Mouse (Mus musculus) hematopoietic stem cell, adult 5-6 weeks (primary cell): ENCODE results near the gene Orai3. TPM values are rescaled to one million over a fixed set of nuclear protein-coding genes. Genes with fewer than 3 reads are reported as not detected.
"Not testable (repeated sequence)": the region's sequence is repeated elsewhere in the genome, so short reads cannot be mapped to it uniquely, and the experiment has no call there.

Experiments
- ATAC-seq, 2 experiments: fragments of 125-278 bp in 1 of 2; replicated peaks in 1 of 2; 2 replicates each; pipeline ENCODE4 v1.8.0; 2016 to 2017; ENCODE audit warnings: inconsistent platforms in 2 of 2, mild to moderate bottlenecking in 2 of 2, moderate number of reproducible peaks in 2 of 2, low read depth in 1 of 2, moderate TSS enrichment in 1 of 2; ENCODE audit not compliant: low FRiP score in 2 of 2, poor library complexity in 2 of 2, severe bottlenecking in 2 of 2, insufficient read depth in 1 of 2, low TSS enrichment in 1 of 2
- total RNA-seq: library from RNA; stranded (forward); fragments of 172-1452, 232-1000 nt; gene quantifications from 2 replicates; pipeline ENCODE4 v1.2.3, GENCODE M21; 2017

Gene Orai3
- total RNA-seq = 25.3 and 34.4 TPM in 2 replicates

DNA sequence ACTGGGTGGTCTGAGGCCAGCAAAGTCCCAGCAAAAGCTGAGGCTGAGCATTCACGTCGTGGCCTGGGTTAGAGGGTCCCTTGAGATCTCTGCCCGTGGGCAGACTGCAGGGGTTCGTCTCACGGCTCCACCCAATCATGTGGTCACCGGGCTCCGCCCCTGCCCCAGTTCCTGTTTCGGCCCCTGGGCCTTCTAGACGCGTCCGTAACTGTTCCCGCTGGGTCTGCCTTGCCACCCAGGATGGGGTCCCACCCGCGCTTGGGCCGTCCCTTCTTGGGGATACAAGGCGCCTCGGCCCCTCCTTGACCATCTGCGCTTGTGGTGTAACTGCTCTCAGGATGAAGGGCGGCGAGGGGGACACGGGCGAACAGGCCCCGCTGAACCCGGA lies at the start of gene Orai3:
Orai3 (plus strand) TSS at position 165 of the 388 bp plus-strand sequence.
- peak; percentile 68 for ATAC-seq

DNA sequence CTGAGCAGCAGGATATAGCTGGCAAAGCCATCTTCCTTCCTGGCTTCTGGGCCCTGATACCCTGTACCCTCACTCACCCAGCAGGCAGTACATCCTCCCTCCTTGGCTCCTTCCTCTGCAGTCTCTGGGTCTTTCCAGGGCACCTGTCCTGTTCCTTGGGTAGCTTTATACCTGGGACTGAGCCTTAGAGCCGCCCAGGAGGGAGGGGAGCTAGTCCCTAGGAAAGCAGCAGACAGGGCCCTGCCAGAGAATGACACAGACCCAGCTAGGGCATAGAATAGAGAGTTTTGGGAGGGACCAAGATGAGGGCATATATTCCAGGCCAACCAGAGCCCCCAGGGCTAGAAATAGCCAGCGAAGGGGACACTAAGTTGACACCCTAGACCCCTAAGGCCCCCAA lies 44.1 kb upstream of the Orai3 start:
- no peak for ATAC-seq

DNA sequence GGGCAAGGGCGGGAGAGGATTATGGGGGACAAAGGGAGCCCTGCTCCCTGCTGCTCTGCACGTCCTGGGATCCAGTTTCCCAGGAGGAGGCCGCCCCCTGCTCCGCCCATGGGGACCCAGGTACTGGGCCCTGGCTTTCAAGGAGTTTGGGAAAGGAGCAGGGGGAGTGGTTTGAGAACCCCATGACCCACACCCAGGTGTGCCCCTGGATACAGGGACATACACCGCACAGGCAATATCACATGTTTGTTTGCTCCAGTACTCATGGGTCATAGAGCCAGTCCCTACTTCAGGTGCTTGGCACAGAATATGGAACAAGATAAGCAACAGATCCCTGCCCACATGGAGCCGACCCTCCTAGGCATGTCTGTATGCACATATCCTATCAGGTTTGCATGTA lies 43.7 kb upstream of the Orai3 start:
- ATAC-seq = no peak

DNA sequence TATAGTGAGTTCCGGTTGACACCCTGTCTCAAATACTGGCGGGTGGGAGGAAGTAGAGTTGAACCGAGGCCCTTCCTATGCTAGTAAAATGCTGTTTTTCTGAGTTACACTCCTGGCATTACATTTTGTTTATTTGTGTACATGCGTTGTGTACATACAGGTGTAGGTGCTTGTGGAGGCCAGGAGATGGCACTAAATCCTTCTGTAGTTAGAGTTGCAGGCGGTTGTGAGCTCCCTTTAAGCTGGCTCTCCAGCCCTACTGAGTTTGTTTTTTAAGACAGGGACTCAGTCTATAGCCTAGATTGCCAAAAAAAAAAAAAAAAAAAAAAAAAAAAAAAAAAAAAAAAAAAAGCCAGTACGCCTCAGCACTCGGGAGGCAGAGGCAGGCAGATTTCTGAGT lies 41.7 kb upstream of the Orai3 start:
- no peak for ATAC-seq

DNA sequence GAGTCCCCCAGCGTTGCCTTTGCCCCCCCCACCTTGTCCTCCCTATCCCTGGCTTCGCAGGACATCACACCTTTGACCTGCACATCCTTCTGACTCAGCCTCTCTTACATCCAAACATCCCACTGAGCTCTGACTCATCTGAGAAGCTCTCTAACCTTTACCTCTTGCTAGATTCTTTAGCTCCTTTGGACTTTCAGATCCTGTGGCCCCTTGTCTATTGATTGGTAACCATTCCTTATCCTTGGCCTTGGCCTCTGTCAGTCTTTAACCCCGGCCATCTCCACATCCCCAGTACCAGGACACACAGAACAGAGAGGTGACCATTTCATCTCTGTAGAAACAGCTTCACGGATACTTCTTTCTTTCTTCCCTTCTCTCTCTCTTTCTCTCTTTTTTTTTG lies 39.4 kb upstream of the Orai3 start:
- ATAC-seq = no peak

DNA sequence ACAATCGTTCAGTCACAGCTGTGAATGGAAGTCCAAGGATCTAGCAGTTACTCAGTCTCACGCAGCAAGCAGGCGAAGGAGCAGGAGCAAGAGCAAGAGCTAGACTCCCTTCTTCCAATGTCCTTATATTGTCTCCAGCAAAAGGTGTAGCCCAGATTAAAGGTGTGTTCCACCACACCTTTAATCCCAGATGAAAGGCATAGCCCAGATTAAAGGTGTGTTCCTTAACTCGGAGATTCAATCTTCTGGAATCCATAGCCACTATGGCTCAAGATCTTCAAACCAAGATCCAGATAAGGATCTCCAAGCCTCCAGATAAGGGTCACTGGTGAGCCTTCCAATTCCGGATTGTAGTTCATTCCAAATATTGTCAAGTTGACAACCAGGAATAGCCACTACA lies 37.5 kb upstream of the Orai3 start, which contains the start of gene Ctf2:
Ctf2 (minus strand) TSS at position 101 of the 400 bp plus-strand sequence.
- not testable (repeated sequence) for ATAC-seq

DNA sequence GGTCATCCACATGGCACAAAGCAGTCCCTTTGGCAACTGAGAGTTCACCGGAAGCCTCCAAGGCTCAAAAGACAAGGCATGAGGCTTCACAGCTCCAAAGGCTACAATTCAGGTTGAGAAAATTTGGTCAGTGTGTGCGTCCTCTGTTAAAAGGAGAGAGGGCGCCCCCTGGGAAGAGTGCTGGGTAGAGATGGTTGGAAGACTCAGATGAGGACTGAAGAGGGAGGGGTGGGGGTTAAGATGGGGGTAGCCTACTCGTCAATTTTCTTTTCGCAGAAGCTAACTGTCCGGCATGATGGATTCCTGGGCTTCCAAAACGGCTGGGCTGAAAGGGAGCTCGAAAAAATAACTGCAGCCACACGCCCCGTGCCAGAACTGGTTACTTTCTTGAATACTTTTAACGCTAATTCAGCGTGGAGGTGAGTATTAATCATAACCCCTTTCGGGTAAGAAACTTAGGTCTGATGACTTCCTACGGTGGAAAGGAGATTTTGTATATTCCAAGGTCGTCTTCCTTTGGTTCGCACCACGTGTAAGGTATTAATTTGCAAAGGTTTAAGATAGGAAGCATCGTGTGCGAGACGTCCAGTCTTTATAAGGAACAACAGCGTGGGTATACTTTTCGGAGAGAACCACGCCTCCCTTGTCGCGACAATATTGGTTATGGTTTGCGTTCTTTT lies 25.1 kb upstream of the Orai3 start, which contains the start of gene Fbxl19:
Fbxl19 (plus strand) TSS at position 178 of the 680 bp plus-strand sequence.
- 0 out of 4 replicates have a peak, but pooled peaks have one; percentile 14 to 26 for ATAC-seq

DNA sequence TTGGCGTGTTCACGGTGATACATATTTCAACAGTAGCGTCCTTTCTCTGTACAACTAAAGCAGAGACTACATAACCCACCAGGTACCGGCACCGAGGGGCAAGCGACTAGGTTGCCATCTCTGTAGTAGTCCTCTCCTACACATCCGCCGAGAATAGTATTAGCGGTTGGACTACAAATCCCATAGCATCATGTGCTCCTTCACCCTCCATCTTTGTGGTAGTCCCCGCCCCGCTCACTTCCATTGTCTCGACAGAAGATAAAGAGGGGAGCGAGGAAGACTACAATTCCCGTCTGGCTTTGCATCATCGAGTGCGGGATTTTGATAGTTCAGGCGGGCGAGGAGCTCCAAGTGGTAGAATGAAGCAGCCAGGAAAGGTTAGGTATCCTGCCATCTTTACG lies 24.4 kb upstream of the Orai3 start:
- peak; percentile 82 to 84 for ATAC-seq

DNA sequence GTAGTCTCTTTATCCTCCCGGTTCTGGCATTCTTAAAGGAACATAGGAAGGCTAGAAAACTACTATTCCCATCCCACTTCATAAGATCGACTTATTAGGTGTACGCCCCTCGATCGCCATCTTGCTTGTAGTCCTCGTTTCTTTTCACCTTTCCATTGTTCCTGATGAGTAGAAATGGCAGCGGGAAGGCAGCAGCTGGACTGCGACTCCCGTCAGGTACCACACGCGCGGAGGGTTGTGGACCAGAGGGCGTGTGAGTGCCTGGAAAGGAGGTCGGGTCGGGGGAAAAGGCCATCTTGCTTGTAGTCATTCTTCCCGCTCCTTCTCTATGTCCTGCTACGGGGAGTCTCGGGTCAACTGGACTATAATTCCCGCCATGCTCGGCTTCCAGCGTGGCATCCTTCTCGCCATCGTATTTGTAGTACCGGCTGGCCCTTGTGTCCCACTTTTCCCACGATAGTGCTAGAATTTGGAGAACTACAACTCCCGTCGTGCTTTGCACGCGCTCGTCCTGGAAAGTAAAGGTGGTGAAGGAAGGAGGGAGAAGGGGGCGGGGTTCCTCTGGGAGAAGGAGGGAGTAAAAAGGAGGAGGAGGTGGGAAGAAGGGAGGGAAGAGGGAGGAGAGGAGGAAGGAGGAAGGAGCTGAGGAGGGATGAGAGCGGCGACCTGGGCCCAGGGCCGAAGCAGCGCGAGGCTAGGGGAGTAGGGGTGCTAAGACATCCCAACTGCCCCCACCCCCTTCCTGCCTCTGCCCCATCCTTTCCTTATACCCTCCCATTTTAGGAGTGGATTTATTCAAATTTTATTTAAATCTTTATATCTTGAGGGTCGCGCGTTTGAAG lies 23.7 kb upstream of the Orai3 start:
- peak; percentile 75 to 80 for ATAC-seq

DNA sequence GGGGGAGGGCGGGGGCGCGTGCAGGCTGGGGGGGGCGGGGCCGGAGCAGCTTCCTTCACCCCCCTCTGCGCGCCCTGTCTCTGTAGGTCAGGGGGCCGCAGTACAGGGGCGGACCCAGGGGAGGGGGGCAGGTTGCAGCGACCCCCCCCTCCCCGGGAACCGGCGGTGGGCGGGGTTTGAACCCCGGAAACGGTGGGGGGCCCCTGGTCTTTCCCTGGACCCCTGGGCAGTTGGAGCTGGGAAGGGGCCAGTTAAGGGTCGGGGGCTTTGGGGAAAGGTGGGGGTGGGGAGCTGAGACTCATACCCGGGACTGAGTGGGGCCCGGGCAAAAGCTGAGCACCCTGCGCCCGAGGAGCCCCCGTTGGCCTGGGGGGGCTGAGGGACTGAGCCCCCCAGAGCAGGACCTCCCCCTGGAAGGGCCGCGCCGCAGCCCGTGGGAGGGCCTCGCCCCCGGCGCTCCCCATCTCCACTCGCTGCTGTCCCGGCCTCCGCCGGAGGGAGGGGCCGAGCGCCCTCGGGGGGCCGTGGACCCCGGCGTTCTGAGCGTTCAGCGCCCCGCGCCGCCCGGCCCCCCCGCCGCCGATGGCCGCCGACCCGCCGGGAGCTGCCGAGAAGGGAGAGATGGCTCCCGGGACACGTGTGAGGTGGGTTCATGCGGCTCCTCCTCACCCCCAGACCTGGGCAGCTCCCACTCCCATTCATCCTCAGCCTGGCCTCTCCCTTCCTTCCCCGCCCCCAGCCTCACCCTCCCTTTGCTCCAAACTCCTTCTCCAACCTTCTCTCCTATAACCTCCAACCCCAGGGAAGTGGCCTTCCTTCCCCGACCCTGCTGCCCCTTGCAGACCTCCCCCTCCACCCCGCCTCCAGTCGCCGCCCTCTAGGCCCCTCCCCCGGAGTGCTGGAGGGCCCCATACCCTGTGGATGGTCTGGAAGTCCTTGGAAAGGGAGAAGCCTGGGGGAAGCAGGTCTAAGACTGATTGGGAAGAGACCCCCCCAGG lies 22.8 kb upstream of the Orai3 start:
- ATAC-seq = no peak

DNA sequence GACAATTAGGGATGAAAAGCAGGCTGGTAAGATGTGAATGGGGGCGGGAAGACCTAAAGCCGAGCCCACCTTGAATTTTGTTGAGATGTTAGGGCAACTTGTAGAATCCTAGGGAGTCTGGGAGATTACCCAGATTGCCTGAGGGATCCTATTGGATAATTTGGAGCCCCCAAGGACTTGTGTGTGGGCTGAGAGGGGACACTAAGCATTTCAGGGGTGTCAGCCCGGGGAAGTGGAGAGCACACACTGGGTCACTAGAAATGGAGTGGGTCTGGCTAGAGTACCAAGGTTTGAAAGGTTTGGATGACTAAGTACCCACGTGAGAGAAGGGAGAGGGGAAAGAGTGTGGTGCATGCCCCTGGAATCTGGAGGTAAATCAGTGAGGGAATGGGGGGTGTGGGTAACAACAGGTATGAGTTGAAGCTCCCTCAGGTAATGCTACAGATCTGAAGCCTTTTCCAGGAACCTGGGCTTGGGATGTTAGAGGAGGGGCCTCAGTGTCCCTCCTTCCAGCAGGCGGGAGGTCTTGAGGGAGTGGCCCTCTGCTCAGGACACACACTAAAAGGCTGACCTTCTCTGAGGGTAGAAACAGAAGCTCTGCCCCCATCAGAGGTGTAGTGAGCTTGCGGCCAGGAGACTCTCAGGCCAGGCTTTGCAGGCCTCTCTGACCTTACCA lies 21.9 kb upstream of the Orai3 start:
- no peak for ATAC-seq

DNA sequence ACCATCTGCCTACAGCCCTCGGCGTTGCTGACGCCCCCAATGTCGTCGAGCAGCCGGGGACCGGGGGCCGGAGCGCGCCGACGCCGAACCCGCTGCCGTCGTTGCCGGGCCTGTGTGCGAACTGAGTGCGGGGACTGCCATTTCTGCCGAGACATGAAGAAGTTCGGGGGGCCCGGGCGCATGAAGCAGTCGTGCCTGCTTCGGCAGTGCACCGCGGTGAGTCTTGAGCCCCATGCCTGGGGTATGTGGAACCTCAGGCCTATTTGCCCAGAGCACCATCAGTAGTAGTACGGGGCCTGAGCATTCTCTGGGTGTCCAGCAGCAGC lies 21.4 kb upstream of the Orai3 start:
- ATAC-seq = no peak

DNA sequence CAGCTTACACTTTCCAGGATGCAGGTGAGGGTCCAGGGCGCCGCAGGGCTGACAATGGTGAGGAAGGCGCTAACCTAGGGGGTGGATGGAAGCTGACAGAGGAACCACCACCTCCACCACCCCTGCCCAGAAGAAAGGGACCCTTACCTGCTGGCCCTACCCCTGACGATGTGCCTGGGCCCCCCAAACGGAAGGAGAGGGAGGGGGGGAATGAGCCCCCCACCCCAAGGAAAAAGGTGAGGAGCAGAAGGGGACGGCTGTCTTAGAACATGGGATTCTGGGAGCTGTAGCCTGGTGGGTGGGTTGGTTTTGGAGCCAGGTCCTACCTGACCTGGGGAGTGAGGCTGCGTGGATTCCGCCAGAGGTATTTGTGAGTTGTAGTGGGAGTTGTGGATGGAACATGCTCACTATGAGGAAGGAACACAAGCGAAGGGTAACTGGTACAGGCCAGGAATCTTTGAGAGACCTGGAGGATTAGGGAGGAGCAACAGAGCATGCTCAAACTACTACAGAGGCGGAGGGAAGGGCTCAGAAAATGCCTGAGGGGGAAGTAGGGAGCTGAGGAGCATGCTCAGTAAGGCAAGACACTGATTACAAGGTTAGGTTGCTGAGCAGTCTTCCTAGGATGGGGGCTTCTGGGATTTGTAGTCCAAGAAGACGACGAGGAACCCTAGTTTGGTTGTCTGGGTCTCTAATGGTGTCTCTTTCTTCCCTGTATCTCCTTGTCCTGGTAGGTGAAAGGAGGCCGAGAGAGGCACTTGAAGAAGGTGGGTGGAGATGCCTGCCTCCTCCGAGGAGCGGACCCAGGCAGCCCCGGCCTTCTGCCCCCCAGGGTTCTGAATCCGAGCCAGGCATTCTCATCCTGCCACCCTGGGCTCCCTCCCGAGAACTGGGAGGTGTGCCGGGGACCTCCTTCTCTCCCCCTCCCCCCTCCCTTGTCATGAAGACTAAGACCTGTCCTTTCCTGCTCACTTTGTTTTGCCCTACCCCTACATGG lies 19.2 kb upstream of the Orai3 start:
- ATAC-seq = no peak

DNA sequence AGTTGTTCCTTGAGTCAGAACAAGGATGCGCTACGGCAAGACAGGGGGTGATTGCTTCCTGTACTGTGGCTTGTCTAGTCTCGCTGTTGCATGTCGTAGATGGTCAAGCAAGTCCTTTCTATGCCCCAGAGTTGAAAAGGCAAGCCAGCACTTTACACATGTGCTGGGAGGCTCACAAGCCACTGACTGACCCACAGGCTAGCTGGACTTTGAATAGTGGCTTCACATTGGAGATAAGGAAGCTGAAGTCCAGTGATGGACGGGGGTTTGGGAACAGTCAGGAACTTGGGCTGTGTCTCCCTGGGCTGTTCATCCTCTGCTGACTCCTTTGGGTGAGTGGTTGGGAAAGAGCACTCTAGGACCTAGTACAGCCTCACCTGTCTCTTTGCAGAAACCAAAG lies 18.0 kb upstream of the Orai3 start:
- no peak for ATAC-seq

DNA sequence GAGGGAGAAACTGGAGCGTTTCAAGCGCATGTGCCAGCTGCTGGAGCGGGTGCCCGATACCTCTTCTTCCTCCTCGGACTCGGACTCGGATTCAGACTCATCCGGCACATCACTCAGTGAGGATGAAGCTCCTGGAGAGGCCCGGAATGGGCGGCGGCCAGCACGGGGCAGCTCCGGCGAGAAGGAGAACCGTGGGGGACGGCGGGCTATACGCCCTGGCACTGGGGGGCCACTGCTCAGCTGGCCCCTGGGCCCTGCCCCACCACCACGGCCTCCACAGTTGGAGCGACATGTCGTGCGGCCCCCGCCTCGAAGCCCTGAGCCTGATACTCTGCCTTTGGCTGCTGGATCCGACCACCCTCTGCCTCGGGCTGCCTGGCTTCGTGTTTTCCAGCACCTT lies 17.5 kb upstream of the Orai3 start:
- no peak for ATAC-seq

DNA sequence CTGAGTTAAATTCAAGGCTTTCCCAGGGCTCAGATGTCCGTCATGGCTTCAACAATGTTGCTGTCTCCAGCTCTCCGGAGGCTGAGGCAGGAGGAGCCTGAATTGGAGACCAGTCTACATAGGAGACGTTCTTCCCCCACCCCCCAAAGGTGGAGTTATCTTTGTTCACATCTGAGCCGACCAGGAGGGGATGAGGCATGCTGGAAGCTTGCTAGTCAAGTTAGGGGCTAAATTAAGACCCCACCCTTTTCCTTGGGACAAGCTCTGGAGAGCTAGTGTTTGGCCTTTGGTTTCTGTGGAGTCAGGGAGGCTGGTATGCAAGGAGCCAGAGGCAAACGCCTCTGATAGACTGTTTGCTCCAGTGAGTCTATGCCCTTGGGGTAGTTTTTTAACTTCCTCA lies 16.5 kb upstream of the Orai3 start:
- no peak for ATAC-seq
